Mouse (Mus musculus) cortical plate, adult 2 months (tissue): Measurements from ENCODE around the gene 1600014C23Rik.

Source experiments
- CTCF ChIP-seq: fragments of 200-500 bp; IDR thresholded peaks from 2 replicates; pipeline ENCODE4 v1.5.1; 2011; ENCODE audit warnings: mild to moderate bottlenecking, control low read depth, low read length; ENCODE audit not compliant: insufficient read depth; ENCODE audit errors: extremely low read depth
- POLR2A ChIP-seq: fragments of 200-500 bp; IDR thresholded peaks from 2 replicates; pipeline ENCODE4 v1.6.1; 2011; ENCODE audit warnings: mild to moderate bottlenecking, low read length, control low read depth; ENCODE audit not compliant: insufficient read depth; ENCODE audit errors: extremely low read depth

- TF ChIP-seq CTCF, result no peak
- TF ChIP-seq POLR2A, result no peak
Measured at GRCm38 (mm10) chr17:45690044-45690443, 43.6 kb downstream of the 1600014C23Rik start.
